In genomic region chr12:84865431-84865830, GRCm38 (mm10) we compare ENCODE assay signal across 24 mouse cellular contexts. TPM values are rescaled to one million over a fixed set of nuclear protein-coding genes. Genes with fewer than 3 reads are reported as not detected.
DNase-seq lines count a peak whose midpoint lies in the region; ATAC-seq and TF ChIP-seq lines count a peak whose summit lies in the region.
"Had no signal": no experiment of that assay in that cellular context is flagged by ENCODE, and none has a peak within 500 bp of the region (broad histone marks: within the 10 kb centered on the region; RNA-seq: fewer than 3 reads in every experiment).

No protein-coding gene starts in this region.

- WGBS in limb, embryonic 14.5 days: 17% methylated on average over 9 of the region's 9 CpGs

- peak; percentile 32 for DNase-seq in adrenal gland, adult 2 months
- no peak for DNase-seq in adrenal gland, adult 8-10 months
- peak; percentile 13 to 24 for DNase-seq in kidney, adult 8-10 months
- DNase-seq in kidney, postnatal 25 days: no peak
- peak; percentile 68 for DNase-seq in adipocyte (ENCODE audit: low spot score)
- no peak for DNase-seq in limb, embryonic 14.5 days (ENCODE audit: low spot score)
- DNase-seq in right cerebral cortex, postnatal 4 days: no peak
- DNase-seq in gastrocnemius, adult 8-10 months (ENCODE audit: low spot score in 2 of 2): no peak
- DNase-seq: cerebellum, adult 11 months; cerebellum, postnatal 14 days; heart, postnatal 4 days; layer of hippocampus, adult 9-11 months; liver, postnatal 0 days; lung, postnatal 14 days; right cerebral cortex, adult 18-20 months; thymus, adult 2 months had no signal

- H3K4me1 ChIP-seq in limb, embryonic 14.5 days (ENCODE audit: control insufficient read depth, insufficient read depth, low read length): peaks cover 27% of the 10 kb centered on the region
- H3K4me1 ChIP-seq: forebrain, embryonic 12.5 days; midbrain, embryonic 12.5 days; neural tube, embryonic 12.5 days had no signal

- no peak for ATAC-seq in limb, embryonic 14.5 days (ENCODE audit: low FRiP score, low read depth)
- ATAC-seq: CD4-positive, CD25-positive, alpha-beta regulatory T cell, adult 4 months; inflammation-experienced regulatory T-cells, adult 6 months; liver, postnatal 0 days had no signal

- no peaks in the 10 kb centered on the region for H3K9me3 ChIP-seq in limb, embryonic 14.5 days (ENCODE audit: control insufficient read depth, low read length)
- H3K9me3 ChIP-seq: forebrain, embryonic 12.5 days; midbrain, embryonic 12.5 days; neural tube, embryonic 12.5 days had no signal

- no peak overlapping the region for H3K9ac ChIP-seq in limb, embryonic 14.5 days (ENCODE audit: low read depth, low read length, severe bottlenecking)
- H3K9ac ChIP-seq: forebrain, embryonic 12.5 days; hindbrain, embryonic 14.5 days; liver, postnatal 0 days; midbrain, embryonic 12.5 days; neural tube, embryonic 12.5 days had no signal

- peak overlapping the region; percentile 19; the same call in 1 of the 2 replicates for H3K4me2 ChIP-seq in limb, embryonic 14.5 days (replicated peaks; ENCODE audit: low read depth, low read length, severe bottlenecking)
- H3K4me2 ChIP-seq: forebrain, embryonic 12.5 days; hindbrain, embryonic 14.5 days; liver, embryonic 11.5 days; midbrain, embryonic 12.5 days; neural tube, embryonic 12.5 days had no signal

- H3K27me3 ChIP-seq in limb, embryonic 14.5 days (ENCODE audit: control insufficient read depth, insufficient read depth, low read length): no peaks in the 10 kb centered on the region
- H3K27me3 ChIP-seq: midbrain, embryonic 12.5 days; neural tube, embryonic 12.5 days; Patski had no signal

- no peaks in the 10 kb centered on the region for H3K36me3 ChIP-seq in limb, embryonic 14.5 days (ENCODE audit: control insufficient read depth, insufficient read depth, low read length)
- H3K36me3 ChIP-seq: forebrain, embryonic 12.5 days; midbrain, embryonic 12.5 days; neural tube, embryonic 12.5 days had no signal

- H3K4me3 ChIP-seq in limb, embryonic 14.5 days (replicated peaks; ENCODE audit: low read length): no peak overlapping the region
- H3K4me3 ChIP-seq: forebrain, embryonic 12.5 days; midbrain, embryonic 12.5 days; neural tube, embryonic 12.5 days had no signal

- TF ChIP-seq POLR2A in limb, embryonic 14.5 days (IDR thresholded peaks at IDR 0.05; ENCODE audit: borderline replicate concordance, extremely low read depth, insufficient read depth, insufficient read length): no peak

- no peak overlapping the region for H3K27ac ChIP-seq in limb, embryonic 14.5 days (replicated peaks; ENCODE audit: low read depth, low read length)
- H3K27ac ChIP-seq: forebrain, embryonic 12.5 days; hindbrain, embryonic 14.5 days; midbrain, embryonic 12.5 days; neural tube, embryonic 12.5 days had no signal

RNA-seq across cellular contexts. Expression of gene Ltbp2, which starts 10.9 kb away (rescaled TPM):
- 10 to 100 TPM in 1 of 2 experiments, 1 to 10 TPM in 1; 6.6 to 11.9 TPM for total RNA-seq in adrenal gland, adult 2 months (2021)
- polyA plus RNA-seq in adrenal gland, adult 2 months (2012; rRNA removed): 11.8 and 16.1 TPM in 2 replicates
- 1 to 10 TPM; 1.6 to 7.3 (median 5.3) TPM for total RNA-seq in adrenal gland, adult 8-10 months (2022)
- polyA plus RNA-seq in limb, embryonic 14.5 days (2012; rRNA removed): 12.3 and 17.1 TPM in 2 replicates
- polyA plus RNA-seq in limb, embryonic 14.5 days (2014; fragmentation: Nextera tagmentation; extraction: Ambion mirVana): 4.4 and 5.2 TPM in 2 replicates
- total RNA-seq in gastrocnemius, adult 8-10 months (2022): 1 to 10 TPM; 1.6 to 3.1 (median 2.4) TPM
- polyA plus RNA-seq: CD4-positive, CD25-positive, alpha-beta regulatory T cell, adult 4 months; inflammation-experienced regulatory T-cells, adult 6 months had no signal

Comparison
In these comparisons a context has a peak if more than half of its experiments do, and no peak if none do; other contexts are left out.
1. DNase-seq: peak in adrenal gland, adult 2 months (single experiment), kidney, adult 8-10 months (2 of 2) and adipocyte (single experiment); none in adrenal gland, adult 8-10 months (single experiment), kidney, postnatal 25 days (0 of 2), limb, embryonic 14.5 days (single experiment), right cerebral cortex, postnatal 4 days (single experiment) and gastrocnemius, adult 8-10 months (0 of 2).